ENCODE assay signal across 10 mouse cellular contexts in the genomic region with DNA sequence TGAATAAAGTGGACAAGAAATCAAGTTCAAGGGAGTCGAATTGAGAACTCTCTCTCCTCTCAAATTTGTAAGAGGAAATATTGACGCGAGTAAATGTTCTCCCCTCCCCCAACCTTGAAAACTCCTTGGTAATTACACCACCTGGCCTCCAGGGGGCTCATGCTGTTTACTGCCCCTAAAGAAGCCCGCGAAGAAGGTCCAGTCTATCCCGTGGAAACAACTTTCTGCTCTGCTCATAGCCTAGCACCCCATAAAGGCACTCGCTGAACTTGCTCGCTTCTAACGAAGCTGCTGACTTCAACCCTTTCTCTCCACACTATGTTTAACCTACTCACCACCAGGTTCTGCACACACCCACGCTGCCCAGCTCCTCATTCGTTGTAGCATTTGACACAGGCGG. TPM values are rescaled to one million over a fixed set of nuclear protein-coding genes. Genes with fewer than 3 reads are reported as not detected.
A peak's percentile ranks its signal among the peaks of the same experiment; 100 is the strongest.
DNase-seq lines count a peak whose midpoint lies in the region; ATAC-seq lines count a peak whose summit lies in the region.
"Had no signal": no experiment of that assay in that cellular context is flagged by ENCODE, and none has a peak within 500 bp of the region (broad histone marks: within the 10 kb centered on the region; RNA-seq: fewer than 3 reads in every experiment).

No protein-coding gene starts in this region.

- DNase-seq in heart, postnatal 10 days: no peak
- peak; percentile 13 for DNase-seq in urinary bladder, adult 2 months (ENCODE audit: low spot score)
- DNase-seq in urinary bladder, postnatal 25 days (ENCODE audit: low spot score): no peak
- peak; percentile 65 for DNase-seq in liver, embryonic 13.5 days
- no peak for DNase-seq in adrenal gland, postnatal 10 days
- no peak for DNase-seq in hindbrain, embryonic 11.5 days (ENCODE audit: low spot score)
- DNase-seq: kidney, postnatal 10 days had no signal

- no peak overlapping the region for H3K9ac ChIP-seq in heart, embryonic 13.5 days
- peak overlapping the region; percentile 91 for H3K9ac ChIP-seq in liver, embryonic 13.5 days
- no peak overlapping the region for H3K9ac ChIP-seq in hindbrain, embryonic 11.5 days (ENCODE audit: low read depth, low read length)
- H3K9ac ChIP-seq in hindbrain, embryonic 12.5 days: no peak overlapping the region

- ATAC-seq in heart, embryonic 13.5 days (ENCODE audit: extremely low read depth, insufficient number of reproducible peaks, low FRiP score, low TSS enrichment): no peak
- no peak for ATAC-seq in liver, embryonic 13.5 days (ENCODE audit: low read depth)
- no peak for ATAC-seq in hindbrain, embryonic 11.5 days (ENCODE audit: low FRiP score)
- ATAC-seq in hindbrain, embryonic 12.5 days (ENCODE audit: low FRiP score): no peak

- peaks cover 8% of the 10 kb centered on the region for H3K9me3 ChIP-seq in heart, embryonic 13.5 days
- peaks cover 10% of the 10 kb centered on the region for H3K9me3 ChIP-seq in liver, embryonic 13.5 days (replicated peaks)
- no peaks in the 10 kb centered on the region for H3K9me3 ChIP-seq in hindbrain, embryonic 11.5 days (ENCODE audit: control insufficient read depth, low read length)
- H3K9me3 ChIP-seq in hindbrain, embryonic 12.5 days (replicated peaks): no peaks in the 10 kb centered on the region
- H3K9me3 ChIP-seq: midbrain, embryonic 10.5 days had no signal

- intact Hi-C loops in heart, postnatal 10 days (cut with DNase I): loop anchor here (5.0 kb wide), 1 partner anchor 45 kb away; no protein-coding TSS in a partner anchor

- no peak overlapping the region for H3K4me3 ChIP-seq in heart, embryonic 13.5 days
- peak overlapping the region; percentile 56 for H3K4me3 ChIP-seq in liver, embryonic 13.5 days (replicated peaks)
- H3K4me3 ChIP-seq in hindbrain, embryonic 11.5 days (ENCODE audit: low read depth, low read length): no peak overlapping the region
- no peak overlapping the region for H3K4me3 ChIP-seq in hindbrain, embryonic 12.5 days

- WGBS in heart, embryonic 13.5 days: 54% methylated on average over 12 of the region's 12 CpGs
- 49% methylated on average over 12 of the region's 12 CpGs for WGBS in liver, embryonic 13.5 days (ENCODE audit: insufficient replicate concordance)
- 63% methylated on average over 12 of the region's 12 CpGs for WGBS in hindbrain, embryonic 11.5 days
- WGBS in hindbrain, embryonic 12.5 days: 62% methylated on average over 12 of the region's 12 CpGs

- peak overlapping the region; percentile 73 for H3K4me2 ChIP-seq in heart, embryonic 13.5 days
- peak overlapping the region; percentile 79 for H3K4me2 ChIP-seq in liver, embryonic 13.5 days
- no peak overlapping the region for H3K4me2 ChIP-seq in hindbrain, embryonic 11.5 days (replicated peaks; ENCODE audit: low read depth, low read length)
- H3K4me2 ChIP-seq in hindbrain, embryonic 12.5 days (replicated peaks): no peak overlapping the region

- no peaks in the 10 kb centered on the region for H3K36me3 ChIP-seq in heart, embryonic 13.5 days
- H3K36me3 ChIP-seq in liver, embryonic 13.5 days: 0 out of 2 replicates have a peak, but pooled peaks cover 2% of the 10 kb centered on the region
- H3K36me3 ChIP-seq in hindbrain, embryonic 11.5 days (ENCODE audit: control insufficient read depth, insufficient read depth, low read length): no peaks in the 10 kb centered on the region
- H3K36me3 ChIP-seq in hindbrain, embryonic 12.5 days: no peaks in the 10 kb centered on the region
- H3K36me3 ChIP-seq: midbrain, embryonic 10.5 days had no signal

- H3K4me1 ChIP-seq in heart, embryonic 13.5 days: peaks cover 20% of the 10 kb centered on the region
- peaks cover 84% of the 10 kb centered on the region for H3K4me1 ChIP-seq in liver, embryonic 13.5 days (replicated peaks)
- peaks cover 10% of the 10 kb centered on the region; the same call in 1 of the 2 replicates for H3K4me1 ChIP-seq in hindbrain, embryonic 11.5 days (replicated peaks; ENCODE audit: control insufficient read depth, insufficient read depth, low read length)
- H3K4me1 ChIP-seq in hindbrain, embryonic 12.5 days: peaks cover 16% of the 10 kb centered on the region

- peaks cover 15% of the 10 kb centered on the region for H3K27me3 ChIP-seq in heart, embryonic 13.5 days (replicated peaks)
- H3K27me3 ChIP-seq in liver, embryonic 13.5 days: peaks cover 18% of the 10 kb centered on the region; the same call in 1 of the 2 replicates
- no peaks in the 10 kb centered on the region for H3K27me3 ChIP-seq in hindbrain, embryonic 11.5 days (ENCODE audit: control insufficient read depth, insufficient read depth, low read length)
- peaks cover 12% of the 10 kb centered on the region for H3K27me3 ChIP-seq in hindbrain, embryonic 12.5 days

- peak overlapping the region; percentile 75 for H3K27ac ChIP-seq in heart, embryonic 13.5 days (replicated peaks)
- H3K27ac ChIP-seq in liver, embryonic 13.5 days: peak overlapping the region; percentile 100
- no peak overlapping the region for H3K27ac ChIP-seq in hindbrain, embryonic 11.5 days (ENCODE audit: low read depth, low read length)
- H3K27ac ChIP-seq in hindbrain, embryonic 12.5 days: no peak overlapping the region

RNA-seq across cellular contexts. Expression of gene Slc4a1, which starts 11.2 kb away (rescaled TPM):
- 47.2 and 59.5 TPM in 2 replicates for polyA plus RNA-seq in heart, embryonic 13.5 days (2015; fragmentation: Nextera tagmentation; extraction: Ambion mirVana)
- total RNA-seq in heart, postnatal 10 days (2021): 10 to 100 TPM in 1 of 2 experiments, 1 to 10 TPM in 1; 3.5 to 13.0 TPM
- 0.01 TPM in 1 of 2 replicates, not detected in the other for polyA plus RNA-seq in urinary bladder, adult 2 months (2012; rRNA removed)
- polyA plus RNA-seq in liver, embryonic 13.5 days (2015; fragmentation: Nextera tagmentation; extraction: Ambion mirVana): 734 and 914 TPM in 2 replicates
- total RNA-seq in adrenal gland, postnatal 10 days (2021): 10 to 100 TPM; 26.6 to 64.2 TPM
- polyA plus RNA-seq in hindbrain, embryonic 11.5 days (2014; fragmentation: Nextera tagmentation; extraction: Ambion mirVana): 25.8 and 28.1 TPM in 2 replicates
- 30.8 and 33.5 TPM in 2 replicates for polyA plus RNA-seq in hindbrain, embryonic 12.5 days (2016; fragmentation: Nextera tagmentation; extraction: Ambion mirVana)

RNA-seq across cellular contexts. Expression of gene Rundc3a, which starts 16.0 kb away (rescaled TPM):
- 1.1 and 1.7 TPM in 2 replicates for polyA plus RNA-seq in heart, embryonic 13.5 days (2015; fragmentation: Nextera tagmentation; extraction: Ambion mirVana)
- total RNA-seq in heart, postnatal 10 days (2021): under 1 TPM; 0.29 to 0.32 TPM
- 1.4 and 2.9 TPM in 2 replicates for polyA plus RNA-seq in urinary bladder, adult 2 months (2012; rRNA removed)
- polyA plus RNA-seq in liver, embryonic 13.5 days (2015; fragmentation: Nextera tagmentation; extraction: Ambion mirVana): 1.5 and 1.7 TPM in 2 replicates
- 10 to 100 TPM; 21.2 to 34.3 TPM for total RNA-seq in adrenal gland, postnatal 10 days (2021)
- 43.3 and 47.8 TPM in 2 replicates for polyA plus RNA-seq in hindbrain, embryonic 11.5 days (2014; fragmentation: Nextera tagmentation; extraction: Ambion mirVana)
- 125 and 140 TPM in 2 replicates for polyA plus RNA-seq in hindbrain, embryonic 12.5 days (2016; fragmentation: Nextera tagmentation; extraction: Ambion mirVana)

RNA-seq across cellular contexts. Expression of gene Slc25a39, which starts 30.6 kb away (rescaled TPM):
- polyA plus RNA-seq in heart, embryonic 13.5 days (2015; fragmentation: Nextera tagmentation; extraction: Ambion mirVana): 287 and 294 TPM in 2 replicates
- total RNA-seq in heart, postnatal 10 days (2021): 100 to 1,000 TPM; 155 to 156 TPM
- 80.3 and 88.2 TPM in 2 replicates for polyA plus RNA-seq in urinary bladder, adult 2 months (2012; rRNA removed)
- 388 and 390 TPM in 2 replicates for polyA plus RNA-seq in liver, embryonic 13.5 days (2015; fragmentation: Nextera tagmentation; extraction: Ambion mirVana)
- total RNA-seq in adrenal gland, postnatal 10 days (2021): 100 to 1,000 TPM; 327 to 377 TPM
- 152 and 166 TPM in 2 replicates for polyA plus RNA-seq in hindbrain, embryonic 11.5 days (2014; fragmentation: Nextera tagmentation; extraction: Ambion mirVana)
- 148 and 157 TPM in 2 replicates for polyA plus RNA-seq in hindbrain, embryonic 12.5 days (2016; fragmentation: Nextera tagmentation; extraction: Ambion mirVana)

RNA-seq across cellular contexts. Expression of gene Grn, which starts 52.9 kb away (rescaled TPM):
- polyA plus RNA-seq in heart, embryonic 13.5 days (2015; fragmentation: Nextera tagmentation; extraction: Ambion mirVana): 220 and 224 TPM in 2 replicates
- 100 to 1,000 TPM; 189 to 192 TPM for total RNA-seq in heart, postnatal 10 days (2021)
- polyA plus RNA-seq in urinary bladder, adult 2 months (2012; rRNA removed): 190 and 251 TPM in 2 replicates
- 59.5 and 63.3 TPM in 2 replicates for polyA plus RNA-seq in liver, embryonic 13.5 days (2015; fragmentation: Nextera tagmentation; extraction: Ambion mirVana)
- total RNA-seq in adrenal gland, postnatal 10 days (2021): 100 to 1,000 TPM; 161 to 189 TPM
- polyA plus RNA-seq in hindbrain, embryonic 11.5 days (2014; fragmentation: Nextera tagmentation; extraction: Ambion mirVana): 43.3 and 47.2 TPM in 2 replicates
- 96.9 and 101 TPM in 2 replicates for polyA plus RNA-seq in hindbrain, embryonic 12.5 days (2016; fragmentation: Nextera tagmentation; extraction: Ambion mirVana)

RNA-seq across cellular contexts. Expression of gene Ubtf, which starts 57.6 kb away (rescaled TPM):
- polyA plus RNA-seq in heart, embryonic 13.5 days (2015; fragmentation: Nextera tagmentation; extraction: Ambion mirVana): 51.1 and 53.1 TPM in 2 replicates
- total RNA-seq in heart, postnatal 10 days (2021): 10 to 100 TPM; 78.3 to 80.9 TPM
- polyA plus RNA-seq in urinary bladder, adult 2 months (2012; rRNA removed): 45.7 and 61.5 TPM in 2 replicates
- 70.0 and 81.5 TPM in 2 replicates for polyA plus RNA-seq in liver, embryonic 13.5 days (2015; fragmentation: Nextera tagmentation; extraction: Ambion mirVana)
- 100 to 1,000 TPM in 1 of 2 experiments, 10 to 100 TPM in 1; 96.3 to 100 TPM for total RNA-seq in adrenal gland, postnatal 10 days (2021)
- polyA plus RNA-seq in hindbrain, embryonic 11.5 days (2014; fragmentation: Nextera tagmentation; extraction: Ambion mirVana): 82.1 and 83.4 TPM in 2 replicates
- 101 and 111 TPM in 2 replicates for polyA plus RNA-seq in hindbrain, embryonic 12.5 days (2016; fragmentation: Nextera tagmentation; extraction: Ambion mirVana)

Comparison
In these comparisons a context has a peak if more than half of its experiments do, and no peak if none do; other contexts are left out.
1. DNase-seq: peak in urinary bladder, adult 2 months (single experiment) and liver, embryonic 13.5 days (single experiment); none in heart, postnatal 10 days (0 of 2), urinary bladder, postnatal 25 days (single experiment), adrenal gland, postnatal 10 days (single experiment) and hindbrain, embryonic 11.5 days (single experiment).
2. H3K27ac ChIP-seq: peak in heart, embryonic 13.5 days (single experiment) and liver, embryonic 13.5 days (single experiment); none in hindbrain, embryonic 11.5 days (single experiment) and hindbrain, embryonic 12.5 days (single experiment).
3. H3K4me2 ChIP-seq: peak in heart, embryonic 13.5 days (single experiment) and liver, embryonic 13.5 days (single experiment); none in hindbrain, embryonic 11.5 days (single experiment) and hindbrain, embryonic 12.5 days (single experiment).
4. RNA of gene Slc4a1, which starts 11.2 kb away (polyA plus RNA-seq): 734 to 914 TPM in liver, embryonic 13.5 days, 47.2 to 59.5 TPM in heart, embryonic 13.5 days, 30.8 to 33.5 TPM in hindbrain, embryonic 12.5 days and 25.8 to 28.1 TPM in hindbrain, embryonic 11.5 days; 0.01 TPM in urinary bladder, adult 2 months; every median in the first group is over 10 times any median in the second.
5. RNA of gene Rundc3a, which starts 16.0 kb away (polyA plus RNA-seq): 125 to 140 TPM in hindbrain, embryonic 12.5 days and 43.3 to 47.8 TPM in hindbrain, embryonic 11.5 days; 1.5 to 1.7 TPM in liver, embryonic 13.5 days, 1.1 to 1.7 TPM in heart, embryonic 13.5 days and 1.4 to 2.9 TPM in urinary bladder, adult 2 months; every median in the first group is over 10 times any median in the second.